Mouse (Mus musculus) layer of hippocampus, adult 11-12 months (tissue): ENCODE data around the gene Bcl2.

Experiments
- DNase-seq: peaks from one replicate; pipeline ENCODE4 v3.0.0; 2022; ENCODE audit warnings: low spot score

Gene Bcl2

DNA sequence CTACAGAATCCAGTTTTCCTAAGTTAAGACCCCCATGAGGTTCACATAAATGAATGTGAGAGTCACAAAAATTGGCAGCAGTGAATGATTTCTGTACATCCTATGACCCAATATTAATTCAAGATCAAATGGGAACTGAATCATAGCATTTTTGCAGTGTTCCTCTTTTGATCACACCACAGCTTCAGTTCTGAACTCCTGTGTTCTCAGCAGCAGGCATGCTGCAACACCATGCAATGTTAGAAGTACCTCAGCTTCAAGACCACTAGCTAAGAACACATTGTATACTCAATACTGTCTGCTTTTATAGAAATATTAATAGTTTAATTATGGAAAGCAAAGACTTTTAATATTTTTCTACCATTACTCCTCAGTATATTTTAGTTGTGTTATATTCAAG is 85.8 kb downstream of the Bcl2 start:
- no peak for DNase-seq

DNA sequence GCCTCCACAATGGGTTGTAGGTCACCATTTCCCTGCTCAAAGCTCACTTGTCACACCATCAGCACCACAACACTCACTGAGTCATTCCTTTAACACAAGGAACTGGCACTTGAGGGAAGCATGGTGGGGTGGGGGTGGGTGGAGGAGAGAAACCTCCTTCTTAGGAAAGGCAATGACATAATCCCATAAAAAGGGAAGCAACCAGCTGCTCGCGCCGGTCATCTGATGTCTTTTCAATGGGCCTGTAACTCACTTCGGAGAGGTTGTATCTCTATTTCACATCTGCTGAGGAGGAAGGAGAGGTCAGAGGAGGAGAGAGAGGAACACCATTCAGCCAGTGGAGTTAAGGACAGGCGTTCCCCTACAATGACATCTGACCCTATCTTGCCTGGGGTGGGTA is 86.8 kb downstream of the Bcl2 start:
- DNase-seq: peak; percentile 16

DNA sequence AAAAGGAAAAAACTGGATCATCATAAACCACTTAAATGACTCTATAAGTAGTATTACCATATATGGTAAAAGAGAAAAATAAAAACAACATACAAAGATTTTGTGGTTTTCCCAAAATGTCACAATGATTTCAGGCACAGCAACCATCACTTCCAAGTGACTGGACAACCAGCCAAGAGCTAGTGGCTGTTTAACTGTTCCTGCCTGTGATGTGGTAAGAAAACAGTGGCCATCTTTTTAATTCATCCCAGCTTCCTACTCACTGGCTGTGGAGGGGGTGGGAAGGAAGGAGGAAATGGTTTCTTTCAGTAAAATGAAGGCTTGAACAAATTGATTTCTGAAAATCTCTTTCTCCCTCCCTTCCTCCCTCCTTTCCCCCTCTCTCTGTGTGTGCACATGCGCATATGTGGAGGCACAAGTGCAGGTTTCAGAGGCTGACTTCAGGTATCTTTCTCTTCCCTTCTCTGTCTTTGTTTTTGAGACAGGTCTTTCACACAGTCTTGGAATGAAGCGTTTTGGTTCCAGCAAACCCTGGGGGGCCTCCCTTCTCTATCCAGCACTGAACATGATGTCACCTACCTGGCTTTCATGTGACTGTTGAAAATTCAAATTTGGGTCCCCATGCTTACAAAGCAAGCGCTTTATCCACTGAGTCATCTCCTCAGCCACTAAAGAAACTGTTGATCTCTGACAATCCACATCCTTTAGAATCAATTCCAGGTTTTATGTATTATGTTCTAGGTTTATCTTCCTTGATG is 93.7 kb downstream of the Bcl2 start:
- no peak for DNase-seq

DNA sequence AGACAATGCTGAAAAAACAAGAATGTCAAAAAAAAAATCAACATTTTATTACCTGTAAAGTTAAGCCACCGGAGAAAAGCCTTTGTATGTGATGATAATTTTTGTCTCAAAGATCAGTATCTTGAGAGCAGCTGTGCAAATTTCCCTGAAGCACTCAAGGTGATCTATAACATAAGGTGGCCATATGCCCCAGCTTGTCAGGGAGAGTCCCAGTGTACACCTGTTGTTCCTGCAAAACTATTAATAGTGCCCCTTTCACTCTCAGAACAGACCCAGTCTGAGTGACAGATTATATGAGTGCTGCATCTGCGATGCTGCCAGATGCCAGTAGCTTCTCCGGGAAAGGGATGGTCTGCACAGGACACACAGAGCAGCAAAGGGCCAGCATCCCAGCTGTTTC is 95.3 kb downstream of the Bcl2 start:
- DNase-seq: no peak

DNA sequence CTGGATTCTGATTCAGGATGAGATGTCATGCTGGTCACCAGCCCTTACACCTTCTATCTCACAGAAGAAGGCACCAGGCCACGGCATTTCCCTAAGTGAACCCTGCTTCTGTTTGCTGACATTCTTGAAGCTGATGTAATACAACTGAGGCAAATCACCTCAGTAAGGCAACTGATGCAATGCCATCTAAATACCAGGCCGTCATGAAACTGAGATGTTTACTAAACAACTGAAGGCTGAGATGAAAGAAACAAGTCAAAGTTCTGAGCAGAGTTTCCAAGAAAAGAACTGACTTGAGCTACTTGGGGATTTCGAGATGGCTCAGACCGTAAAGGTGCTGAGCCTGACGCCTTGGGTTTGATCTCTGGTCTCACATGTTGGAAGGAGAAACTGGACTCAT is 97.1 kb downstream of the Bcl2 start:
- no peak for DNase-seq

DNA sequence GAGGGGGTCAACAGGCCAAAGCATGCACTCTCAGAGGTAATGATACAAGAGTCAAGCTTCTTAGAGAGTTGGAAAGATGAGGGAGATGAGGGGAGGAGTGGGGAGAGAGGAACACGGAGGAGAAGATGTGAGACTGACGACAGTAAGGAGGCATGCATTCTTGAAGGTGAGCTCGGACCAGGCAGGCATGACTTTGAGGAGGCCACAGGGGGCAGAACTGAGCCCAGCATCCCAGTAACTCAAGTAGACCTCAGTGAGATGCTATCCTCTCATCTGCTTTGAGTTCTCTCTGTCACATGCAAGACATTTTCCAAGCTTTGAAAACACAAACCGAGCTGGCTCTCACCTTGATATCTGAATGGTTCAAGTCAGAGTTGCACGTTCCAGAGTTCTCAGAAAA is 100.7 kb downstream of the Bcl2 start:
- DNase-seq: no peak

DNA sequence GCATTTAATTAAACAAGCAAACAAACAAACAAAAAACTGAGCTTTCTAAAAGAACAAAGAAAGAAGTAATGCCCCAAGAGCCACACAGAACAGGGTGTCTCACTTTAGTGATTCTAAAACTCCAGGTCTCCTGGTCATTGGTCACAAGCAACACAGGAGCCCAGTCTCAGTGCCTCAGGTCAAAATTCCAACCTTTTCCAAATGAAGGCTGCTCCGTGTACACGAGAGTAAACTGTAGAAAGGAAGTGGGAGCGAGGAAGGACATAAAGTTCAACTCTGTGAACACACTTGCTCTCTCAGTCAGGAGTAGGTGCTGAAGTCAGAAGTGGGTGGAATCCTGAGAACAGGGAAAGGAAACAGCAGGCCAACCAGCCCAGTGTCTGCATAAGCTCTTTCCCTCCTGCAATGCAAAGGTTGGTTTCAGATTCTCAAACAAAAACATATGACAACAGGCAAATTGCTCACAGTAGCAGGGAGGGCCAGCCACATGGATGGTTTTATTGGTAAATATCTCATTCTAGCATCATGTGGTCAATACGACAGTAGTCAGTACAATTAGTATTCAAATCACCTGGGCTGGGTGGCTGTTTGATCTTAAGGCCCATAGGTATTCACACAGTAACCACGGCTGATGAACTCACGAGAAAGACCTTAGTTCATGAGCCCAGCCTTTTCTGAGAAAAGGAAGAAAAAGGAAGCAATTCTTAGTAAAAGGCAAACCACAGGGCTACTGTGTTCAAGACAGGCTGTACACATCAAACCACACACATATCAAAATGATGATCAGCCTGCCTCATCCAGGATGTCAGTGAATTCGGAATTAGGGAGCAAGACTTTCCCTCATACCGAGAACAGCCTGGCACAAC is 101.7 kb downstream of the Bcl2 start:
- DNase-seq: no peak

DNA sequence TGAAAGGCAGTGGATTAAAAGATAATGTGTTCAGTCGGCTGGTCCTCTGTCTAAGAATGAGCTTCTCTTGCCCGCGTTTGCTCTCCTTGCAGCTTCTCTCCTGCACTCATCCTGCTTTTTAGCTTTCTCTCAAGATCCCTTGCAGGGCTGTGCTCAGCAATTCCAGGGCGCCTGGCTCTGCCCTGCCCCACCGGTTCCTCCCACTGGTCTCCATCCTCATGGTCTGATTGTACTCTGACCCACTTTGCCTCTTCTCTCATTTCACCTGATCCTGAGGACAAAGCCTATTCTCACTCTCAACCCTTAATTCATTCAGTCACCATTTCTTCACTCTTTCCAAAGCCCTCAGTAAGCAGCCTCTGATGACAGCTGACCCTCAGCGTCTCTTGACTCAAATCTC is 102.8 kb downstream of the Bcl2 start:
- no peak for DNase-seq

DNA sequence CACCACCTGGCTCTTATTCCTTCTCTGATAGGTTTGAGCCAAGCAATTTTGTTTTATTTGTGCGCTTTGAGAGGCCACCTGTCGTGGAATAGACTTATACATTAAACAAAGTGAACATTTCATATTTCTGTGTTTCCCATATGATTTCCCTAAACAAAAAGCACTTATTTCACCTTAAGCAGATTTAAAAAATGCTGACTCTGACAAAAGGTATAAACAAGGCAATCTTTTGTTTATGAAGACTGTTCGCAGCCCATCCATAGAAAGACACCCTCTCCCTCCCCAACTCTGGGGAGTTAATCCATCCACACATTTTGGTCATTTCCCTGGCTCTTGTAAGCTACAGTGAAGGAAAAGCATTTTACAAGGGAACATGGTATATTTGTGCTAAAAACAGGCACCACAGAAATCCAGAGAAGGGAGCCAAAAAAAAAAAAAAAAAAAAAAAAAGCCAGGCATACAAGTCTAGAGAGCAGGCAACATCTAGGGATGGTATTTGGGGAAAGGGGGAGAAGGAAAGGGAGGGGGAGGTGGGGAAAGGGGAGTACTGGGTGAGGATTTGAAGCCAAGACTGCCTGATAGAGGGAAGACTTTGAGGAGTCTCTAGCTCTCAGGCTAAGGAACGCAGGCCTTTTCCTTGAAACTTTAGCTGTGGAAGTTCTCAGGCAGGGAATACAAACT is 105.8 kb downstream of the Bcl2 start:
- no peak for DNase-seq

DNA sequence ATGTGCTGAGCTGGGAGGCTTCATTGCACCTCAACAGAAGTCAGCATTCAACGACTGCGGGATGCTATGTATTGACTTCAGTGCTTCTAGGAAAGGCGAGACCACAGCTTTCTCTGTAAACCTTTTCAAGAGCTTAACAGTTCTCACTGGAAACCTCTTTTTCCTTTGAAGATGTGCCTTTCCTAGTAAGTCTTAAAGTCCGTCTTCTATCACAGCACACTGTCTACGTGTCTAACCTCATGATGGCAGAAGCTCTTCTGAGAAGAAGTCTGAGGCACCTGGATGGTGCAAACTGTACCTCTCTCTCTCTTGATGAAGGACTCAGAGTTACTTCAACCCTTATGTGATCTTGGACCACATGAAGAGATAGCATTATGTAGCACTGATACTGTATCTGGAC is 107.1 kb downstream of the Bcl2 start:
- no peak for DNase-seq

DNA sequence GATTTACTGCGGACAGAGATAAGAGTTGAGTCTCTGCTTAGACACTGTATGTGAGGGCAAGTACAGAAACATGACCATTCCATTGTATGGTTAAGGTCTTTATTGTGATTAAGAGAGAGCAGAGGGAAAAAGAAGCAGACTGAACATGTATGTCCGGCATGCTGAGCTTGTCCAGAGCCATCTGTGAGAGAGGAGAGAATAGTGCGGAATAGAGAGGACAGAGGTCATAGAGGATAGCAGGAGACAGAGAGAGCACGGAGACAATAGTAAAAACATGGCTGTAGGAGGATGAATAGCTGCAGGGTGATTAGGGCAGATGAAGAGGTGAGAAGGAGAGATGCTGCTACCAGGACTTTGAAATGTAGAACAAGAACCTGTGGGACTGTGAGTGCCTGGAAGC is 110.7 kb downstream of the Bcl2 start:
- DNase-seq: no peak

DNA sequence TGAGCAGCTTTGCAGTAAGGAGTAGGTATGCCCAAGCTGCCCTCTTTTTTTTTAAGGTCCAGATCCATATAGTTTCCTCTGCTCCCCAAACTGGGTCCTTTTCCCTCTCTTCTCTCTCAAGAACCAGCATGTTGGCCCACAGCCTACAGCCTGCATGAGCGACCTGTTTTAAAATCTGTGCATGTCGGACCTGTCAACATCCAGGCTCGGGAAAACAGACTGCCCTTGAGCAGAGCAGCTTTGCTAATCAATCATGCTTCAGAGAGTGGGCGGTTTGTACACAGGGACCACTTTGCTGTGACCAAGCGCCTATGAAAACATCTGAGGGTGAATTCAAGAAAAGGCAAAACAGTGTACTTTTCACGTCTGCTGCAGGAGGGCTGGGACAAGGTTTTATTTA is 111.1 kb downstream of the Bcl2 start:
- DNase-seq: peak; percentile 18

DNA sequence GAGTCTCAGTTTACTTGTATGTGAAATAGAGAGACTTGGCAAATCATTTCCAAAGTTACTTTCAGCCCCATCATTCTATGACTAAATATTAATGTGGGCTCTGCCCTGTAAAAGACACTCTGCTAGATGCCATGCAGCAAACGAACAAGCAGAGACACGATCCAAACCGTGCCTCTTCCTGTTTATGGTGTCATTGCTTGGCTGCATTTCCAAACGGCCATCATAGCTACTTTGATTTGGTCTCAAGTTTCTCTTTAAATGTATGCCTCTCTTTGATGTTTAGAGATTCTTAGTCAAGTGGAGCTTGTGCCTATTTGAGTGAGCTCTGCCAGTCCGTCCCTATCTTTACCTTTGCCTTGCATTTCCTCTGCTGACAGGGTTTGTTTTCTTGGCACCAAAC is 111.5 kb downstream of the Bcl2 start:
- no peak for DNase-seq

DNA sequence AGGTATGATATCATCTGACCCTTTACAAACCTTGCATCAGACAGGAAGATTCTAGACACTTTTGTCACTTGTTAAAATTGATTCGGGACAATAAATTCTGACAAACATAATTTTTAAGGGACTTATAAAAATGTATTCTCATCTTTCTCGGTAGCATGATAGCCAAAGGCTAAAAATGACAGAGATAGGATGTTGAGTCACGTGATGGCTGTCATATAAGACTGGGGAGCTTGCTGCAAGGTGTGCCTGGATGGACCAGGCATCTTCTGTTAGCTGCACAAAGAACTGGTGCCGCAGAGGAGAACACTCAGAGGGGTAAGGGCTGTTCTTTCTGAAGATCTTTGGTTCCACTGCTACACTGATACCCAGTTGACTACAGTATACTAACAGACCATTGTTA is 112.8 kb downstream of the Bcl2 start:
- DNase-seq: no peak

DNA sequence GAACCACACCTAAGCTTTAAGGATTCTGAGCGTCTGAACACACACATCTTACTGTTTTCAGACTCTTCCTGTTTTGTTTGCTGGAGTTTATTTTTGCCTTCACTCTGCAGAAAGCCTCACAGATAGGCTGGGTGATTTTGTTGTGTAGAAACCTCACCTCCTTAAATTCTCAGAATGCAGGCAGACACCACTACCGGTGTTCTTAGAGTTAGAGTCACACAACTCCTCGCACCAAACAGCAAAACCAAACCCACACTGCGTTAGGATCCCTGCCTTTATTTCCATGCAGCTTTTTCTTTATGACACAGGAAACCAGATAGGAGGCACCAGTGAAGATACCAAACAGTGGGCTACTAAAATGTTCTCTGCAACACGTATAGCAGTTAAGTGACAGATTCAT is 113.2 kb downstream of the Bcl2 start:
- DNase-seq: no peak

DNA sequence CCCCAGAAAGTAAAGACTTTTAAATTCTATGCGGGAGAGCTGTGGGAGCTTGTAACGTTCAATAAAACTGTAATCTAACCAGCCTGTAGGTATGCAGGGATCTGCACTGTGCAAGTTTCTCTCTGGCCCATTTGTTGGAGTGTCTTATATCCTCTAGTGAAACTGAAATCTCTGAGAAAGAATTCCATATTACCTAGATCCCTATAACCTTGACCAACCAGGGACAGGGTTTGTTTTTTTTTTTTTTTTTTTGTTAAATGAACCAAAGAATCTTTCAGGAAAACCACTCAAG is 115.8 kb downstream of the Bcl2 start:
- no peak for DNase-seq

DNA sequence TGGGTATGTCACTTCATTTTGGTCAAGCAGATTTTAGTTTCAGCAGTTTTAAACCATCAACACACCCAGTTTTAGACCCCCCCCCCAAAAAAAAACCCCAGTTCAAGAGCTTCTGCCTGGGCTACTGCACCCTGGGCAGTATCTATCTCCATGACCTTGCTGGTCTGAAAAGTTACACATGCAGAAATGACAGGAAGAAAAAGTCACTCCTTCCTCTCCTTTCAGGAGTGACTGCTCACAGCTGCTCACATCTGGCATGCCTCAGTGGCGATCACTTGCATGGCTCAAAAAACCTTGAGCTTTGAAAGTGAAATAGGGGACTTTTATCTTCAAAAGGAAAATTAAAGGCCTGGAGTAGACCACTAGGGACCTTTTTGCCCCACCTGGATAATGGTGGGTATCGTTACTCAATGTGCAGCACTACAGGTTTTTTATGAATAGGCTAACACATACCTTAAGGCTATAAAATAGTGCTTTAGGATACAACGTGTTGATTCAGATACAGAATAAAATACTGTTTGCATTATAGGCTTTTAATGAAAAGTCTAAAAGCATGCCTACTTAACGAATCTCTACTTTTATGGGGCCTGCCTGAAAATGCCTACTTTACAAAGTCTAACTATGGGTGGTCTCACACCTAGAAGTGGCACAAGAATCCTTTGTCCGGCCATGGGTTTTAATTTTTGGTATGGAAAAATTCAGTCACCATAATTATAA is 116.3 kb downstream of the Bcl2 start:
- no peak for DNase-seq

DNA sequence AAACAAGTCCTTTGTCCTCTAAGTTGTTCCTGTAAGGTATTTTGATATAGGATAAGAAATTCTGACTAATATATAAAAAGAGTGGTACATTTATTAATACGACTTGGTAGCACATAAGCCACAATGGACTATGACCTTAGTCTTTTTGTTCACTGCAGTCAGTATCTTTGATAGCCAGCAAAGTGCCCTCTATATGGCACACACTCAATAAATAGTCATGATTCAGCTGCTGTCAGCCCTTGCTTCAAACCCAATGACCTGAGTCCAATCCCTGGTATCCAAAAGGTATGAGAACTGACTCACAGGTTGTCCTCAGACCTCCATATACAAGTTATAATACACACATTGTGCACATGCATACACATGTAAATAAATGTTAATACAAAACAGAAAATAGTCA is 117.7 kb downstream of the Bcl2 start:
- DNase-seq: no peak

DNA sequence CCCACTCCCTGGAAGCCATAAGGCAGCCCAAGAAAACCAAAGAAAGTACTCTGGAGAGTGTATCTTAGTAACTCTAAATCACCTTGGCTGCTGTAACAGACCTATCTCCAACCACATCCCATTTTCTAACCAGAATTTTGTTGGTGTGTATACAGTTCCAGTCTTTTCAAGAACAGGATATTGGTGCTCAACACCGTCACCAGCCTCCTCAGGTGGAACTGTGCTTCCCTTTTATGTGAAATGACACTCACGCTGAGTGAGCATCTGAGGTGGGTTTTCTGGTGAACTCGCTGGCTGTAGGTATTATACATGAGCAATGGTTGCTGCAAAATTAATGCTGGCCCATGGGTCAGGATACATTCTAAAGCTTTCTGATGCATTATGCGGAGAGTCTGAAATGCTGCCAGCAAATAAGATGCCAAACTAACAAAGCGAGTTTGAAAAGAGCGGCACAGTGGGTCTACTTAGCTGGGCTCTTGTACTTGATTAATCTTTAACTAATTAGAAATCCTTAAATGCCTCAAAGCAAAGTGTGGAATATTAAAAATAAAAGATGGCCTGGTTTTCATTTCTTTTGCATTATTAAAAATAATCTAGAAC is 118.7 kb downstream of the Bcl2 start:
- DNase-seq: no peak

DNA sequence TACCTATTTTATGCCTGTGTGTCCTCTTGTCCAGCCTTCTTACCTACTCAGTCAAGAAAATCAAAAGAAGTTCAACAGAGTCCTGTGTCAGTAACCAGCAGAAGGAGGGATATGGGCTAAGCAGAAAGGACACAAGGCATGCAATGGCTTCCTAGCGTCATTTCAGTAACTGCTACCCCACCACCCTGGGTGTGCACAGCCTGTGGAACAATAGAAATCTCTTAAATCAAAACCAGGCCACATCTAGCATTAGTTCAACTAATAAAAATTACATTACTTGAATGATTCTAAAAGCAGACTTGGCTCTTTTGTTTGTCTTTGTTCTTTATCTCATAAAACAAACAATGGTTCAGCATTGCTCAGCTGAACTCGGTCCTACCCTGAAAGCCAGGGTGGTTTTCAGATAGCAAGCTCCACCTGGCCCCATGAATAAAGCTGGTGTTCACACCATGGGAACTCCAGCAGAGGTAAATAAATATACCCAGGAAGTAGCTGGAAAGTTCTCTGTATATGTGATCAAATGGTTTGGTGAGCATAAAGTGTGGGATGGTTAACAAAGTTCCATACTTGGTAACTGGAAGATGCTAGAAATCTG is 122.8 kb downstream of the Bcl2 start:
- no peak for DNase-seq

DNA sequence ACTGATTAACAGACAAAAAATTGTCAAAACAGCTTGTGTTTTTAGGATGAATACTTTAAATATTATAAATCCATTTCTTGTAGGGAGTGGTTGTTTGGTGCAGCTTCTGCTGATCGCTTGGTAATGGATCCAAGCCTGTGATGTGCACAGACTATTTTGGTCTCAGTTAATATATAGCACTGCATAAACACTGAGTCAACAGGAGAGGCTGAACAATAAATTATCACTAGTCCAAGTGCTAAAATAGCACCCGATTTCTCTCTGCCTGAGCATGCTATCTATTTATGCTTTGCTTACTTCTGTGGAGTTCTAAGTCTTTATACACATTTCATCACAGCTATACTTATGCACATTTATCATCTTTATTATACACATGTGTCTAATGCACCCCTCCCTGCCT is 124.9 kb downstream of the Bcl2 start:
- no peak for DNase-seq
